Mouse (Mus musculus) right cerebral cortex, postnatal 36 days (tissue): ENCODE measurements at regions not wholly inside any gene's neighbourhood (a gene's known extent, or its start where the extent isn't known, plus 50 kb on each side); places are given as distances from the start of the nearest gene placed in this dataset.
A peak's percentile ranks its signal among the peaks of the same experiment; 100 is the strongest.

ENCODE experiments used
- DNase-seq, 2 experiments: peaks; one replicate each; pipeline ENCODE4 v3.0.0; 2022; ENCODE audit warnings: low spot score in 2 of 2, mixed read lengths in 1 of 2

DNA sequence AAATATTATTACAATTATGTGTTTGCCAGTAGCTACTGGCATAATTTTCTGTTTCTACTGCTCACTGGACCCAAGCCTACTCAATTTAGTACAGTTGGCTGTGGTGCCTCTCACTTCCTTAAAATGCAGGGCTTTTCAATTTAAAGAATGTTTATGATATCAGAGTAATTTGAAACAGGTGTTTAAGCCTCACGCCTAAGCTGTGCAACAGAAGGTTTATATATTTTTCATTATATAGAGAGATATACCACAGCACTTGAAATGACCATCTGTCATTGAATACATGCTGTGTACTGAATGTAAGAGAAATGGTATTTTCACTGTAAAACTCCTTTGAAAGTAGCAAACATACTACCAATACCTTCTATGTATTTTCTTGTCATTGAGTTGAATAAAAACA lies 376.8 kb downstream of the Otol1 start:
- no peak for DNase-seq

- no peak for DNase-seq
Observed at GRCm38 (mm10) chr3:70385961-70386360, 378.5 kb downstream of the Otol1 start.

DNA sequence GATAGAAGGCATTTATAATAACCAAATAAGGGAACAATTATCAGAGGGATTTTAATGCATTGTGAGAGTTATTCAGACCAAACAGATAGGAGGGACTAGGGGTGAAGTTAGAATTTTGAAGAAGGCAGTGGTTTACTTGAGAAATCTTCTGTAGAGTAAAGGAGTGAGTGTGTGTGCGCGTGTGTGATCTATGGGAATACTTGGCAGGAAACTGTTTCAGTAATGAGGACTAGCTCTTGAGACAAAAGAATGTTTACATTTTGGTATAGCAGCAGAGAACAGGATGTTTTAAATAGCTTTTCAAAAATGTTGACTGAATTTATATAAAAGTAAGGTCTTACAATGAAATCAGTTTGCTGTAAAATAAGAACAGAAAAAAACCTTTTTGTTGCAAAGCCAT lies 393.8 kb downstream of the Otol1 start:
- no peak for DNase-seq

DNA sequence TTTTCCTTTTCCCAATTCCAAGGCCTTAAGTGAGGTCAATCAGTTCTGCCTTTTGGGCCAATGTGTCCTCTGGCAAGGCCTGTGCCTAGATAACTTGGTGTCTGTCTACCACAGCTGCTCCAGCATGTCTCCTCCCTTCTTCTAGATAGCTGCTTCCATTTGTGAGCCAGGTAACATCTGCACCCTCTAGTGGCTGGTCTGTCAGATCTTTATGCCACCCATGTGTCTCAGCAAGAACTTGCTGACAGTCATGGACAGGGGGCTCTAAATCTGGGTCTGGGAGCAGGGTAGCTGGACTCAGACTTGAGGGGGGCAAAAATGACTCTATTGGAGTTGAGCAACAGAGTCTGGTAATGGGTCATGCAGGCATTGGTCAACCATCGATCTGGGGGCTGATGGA lies 399.2 kb downstream of the Otol1 start:
- DNase-seq: peak in 1 of 2 experiments; percentile 3

DNA sequence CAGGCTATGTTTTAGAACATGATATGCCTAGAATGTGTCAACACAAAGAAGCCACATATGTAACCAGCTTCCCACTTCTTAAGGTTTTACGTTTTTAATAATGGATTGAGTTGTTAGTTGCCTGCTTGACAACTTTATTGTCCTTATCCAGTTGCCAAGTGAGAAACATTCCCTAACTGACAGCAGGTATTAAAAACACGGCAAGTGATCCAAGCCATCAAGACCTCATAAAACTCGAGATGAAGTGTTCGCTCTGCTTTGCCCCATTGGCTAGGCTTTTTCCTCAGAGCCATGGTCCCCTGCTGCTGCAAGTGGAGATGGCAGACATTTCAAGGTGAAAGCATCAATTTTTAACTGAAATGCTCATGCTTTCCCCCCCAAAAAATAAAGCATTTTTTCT lies 410.9 kb downstream of the Otol1 start:
- no peak for DNase-seq

DNA sequence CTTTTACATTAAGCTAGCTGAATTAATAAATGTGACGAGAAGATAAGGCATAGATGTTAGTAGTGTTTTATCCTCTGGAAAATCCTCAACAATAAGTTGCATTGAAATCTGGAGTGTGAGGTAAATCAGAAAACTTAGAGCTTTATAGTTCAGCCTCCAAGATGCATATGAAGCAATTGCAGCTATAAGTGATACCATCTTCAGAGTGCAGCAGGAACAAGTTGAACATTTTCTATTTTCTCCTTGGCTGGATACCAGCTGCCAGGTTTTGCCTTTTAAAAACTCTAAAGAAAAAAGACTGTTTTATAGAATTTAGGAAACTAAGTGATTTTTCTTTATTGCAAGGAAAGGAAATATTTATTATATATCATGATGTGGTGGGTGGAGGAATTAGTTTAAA lies 414.6 kb downstream of the Otol1 start:
- DNase-seq: peak; percentile 2 to 43

DNA sequence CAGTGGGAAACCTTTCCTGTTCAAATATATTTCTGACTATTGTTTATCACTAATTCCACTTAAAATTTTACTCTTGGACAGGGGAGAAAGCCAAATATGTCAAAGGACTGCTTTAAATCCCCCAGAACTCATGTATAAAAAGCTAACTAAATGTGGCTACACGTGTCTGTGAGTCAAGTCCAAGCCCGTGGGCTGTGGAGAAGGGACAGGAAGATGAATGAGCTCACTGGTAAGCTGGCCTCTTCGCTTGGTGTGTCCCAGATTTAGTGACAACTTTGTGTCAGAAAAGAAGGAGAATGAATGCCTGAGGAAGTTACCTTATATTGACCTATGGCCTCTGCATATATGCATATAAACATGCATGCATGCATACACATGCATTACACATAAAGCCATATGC lies 415.3 kb downstream of the Otol1 start:
- peak; percentile 22 to 30 for DNase-seq

DNA sequence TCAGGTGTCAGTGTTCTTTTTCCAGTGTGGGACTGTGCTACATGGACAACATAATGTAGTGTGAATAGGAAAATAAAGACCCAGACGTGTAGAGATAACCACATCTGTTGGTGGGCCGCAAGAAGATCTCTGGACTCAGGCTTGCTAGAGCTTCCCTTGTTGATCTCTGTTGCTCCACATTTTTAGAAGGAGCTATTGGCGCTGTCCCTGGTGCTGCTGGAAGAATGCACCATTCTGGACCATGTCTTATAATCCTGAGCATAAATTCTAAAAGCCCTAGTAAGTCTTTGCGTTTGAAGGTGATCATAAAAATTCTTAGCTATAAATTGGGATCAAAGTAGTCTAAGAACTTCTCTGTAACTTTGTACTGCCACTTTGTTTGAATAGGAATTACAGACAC lies 429.3 kb downstream of the Otol1 start:
- DNase-seq: no peak

GRCm38 (mm10) chr3:70457181-70457847 lies 449.9 kb downstream of the Otol1 start:
- peak in 1 of 2 experiments; percentile 3 for DNase-seq

DNA sequence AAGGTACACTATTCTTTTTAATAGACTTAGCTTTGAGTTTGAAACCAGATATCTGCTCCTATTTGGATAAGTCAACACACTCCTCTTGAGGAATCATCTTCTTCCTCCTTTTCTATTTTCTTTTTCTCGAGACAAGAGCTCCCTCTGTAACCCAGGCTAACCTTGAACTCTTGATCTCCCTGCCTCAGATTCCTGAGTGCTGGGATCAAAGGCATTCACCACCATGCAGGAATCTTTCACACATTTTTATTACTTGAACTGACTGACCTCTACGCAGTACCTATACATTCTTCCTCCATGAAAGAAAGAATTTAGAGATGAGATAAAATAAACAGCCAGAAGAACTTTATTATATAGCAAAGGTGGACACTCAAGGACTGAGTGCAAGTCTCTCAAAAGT lies 453.4 kb downstream of the Otol1 start:
- no peak for DNase-seq

DNA sequence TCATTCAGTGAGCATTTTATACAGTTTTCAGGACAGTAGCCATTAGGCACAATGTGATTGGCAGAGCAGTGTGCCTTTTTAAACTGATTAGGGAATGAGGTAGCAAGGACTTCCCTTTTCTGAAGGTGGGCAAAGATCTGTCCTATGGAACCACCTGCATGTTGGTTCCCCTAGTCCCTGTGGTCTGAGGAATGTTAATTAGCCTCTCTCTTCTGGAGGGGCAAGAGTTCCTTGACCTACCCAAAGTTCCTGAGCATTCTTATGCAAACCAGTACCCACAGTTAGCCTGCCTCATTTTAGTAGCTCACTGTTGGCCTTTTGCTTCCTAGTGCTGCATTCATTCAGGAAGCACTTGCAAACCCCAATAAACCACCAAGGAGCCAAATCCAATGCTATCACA lies 455.8 kb downstream of the Otol1 start:
- DNase-seq: no peak

DNA sequence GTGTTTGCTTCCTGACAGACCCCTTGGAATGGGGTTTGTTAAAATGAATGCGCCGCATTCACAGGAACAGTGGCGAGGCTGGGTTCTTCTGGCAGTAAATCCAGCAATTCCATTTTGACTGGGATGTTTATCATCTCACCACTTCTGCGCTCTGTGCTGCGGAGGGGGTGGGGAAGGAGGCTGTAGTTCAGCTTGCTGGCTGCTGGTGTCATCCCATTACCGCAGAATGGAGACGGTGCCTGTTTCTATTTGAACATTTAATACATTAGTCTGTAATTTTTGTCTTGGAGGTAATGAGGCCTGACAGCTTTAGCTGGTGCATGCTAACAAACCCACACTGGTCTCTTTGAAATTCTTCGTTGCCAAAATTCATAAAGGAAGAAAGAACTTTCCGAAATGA lies 475.1 kb downstream of the Otol1 start:
- peak; percentile 25 to 26 for DNase-seq

DNA sequence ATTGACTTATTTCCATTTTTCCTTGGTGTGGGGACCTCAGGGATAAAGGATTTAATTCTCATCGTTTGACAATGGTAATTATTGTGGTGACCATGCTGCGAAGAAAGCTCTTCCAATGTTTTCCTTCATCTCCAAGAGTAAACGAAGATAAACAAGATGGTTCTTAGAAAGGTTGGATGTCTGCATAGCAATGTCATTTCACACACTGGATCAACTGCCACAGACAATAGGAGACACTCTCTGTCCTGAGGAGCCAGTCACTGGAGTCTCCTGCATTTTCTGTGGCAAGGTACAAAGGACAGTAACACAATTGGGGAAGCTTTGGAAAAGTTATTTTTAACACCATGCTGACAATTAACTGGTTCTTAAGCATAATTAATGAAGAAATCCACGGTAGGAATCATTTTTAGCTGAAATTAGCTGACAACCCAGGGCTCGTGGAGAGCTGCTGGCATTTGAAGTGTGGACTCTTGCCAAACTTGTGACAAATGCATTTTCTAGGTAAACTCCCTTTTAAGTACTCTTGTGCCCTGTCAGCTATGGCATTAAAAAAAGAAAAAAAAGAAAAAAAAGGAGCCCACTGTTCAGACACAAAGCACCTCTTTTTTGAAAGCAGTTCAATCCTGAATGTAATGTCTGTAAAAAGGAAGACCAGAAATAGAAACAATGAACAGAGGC lies 475.8 kb downstream of the Otol1 start:
- DNase-seq: no peak

DNA sequence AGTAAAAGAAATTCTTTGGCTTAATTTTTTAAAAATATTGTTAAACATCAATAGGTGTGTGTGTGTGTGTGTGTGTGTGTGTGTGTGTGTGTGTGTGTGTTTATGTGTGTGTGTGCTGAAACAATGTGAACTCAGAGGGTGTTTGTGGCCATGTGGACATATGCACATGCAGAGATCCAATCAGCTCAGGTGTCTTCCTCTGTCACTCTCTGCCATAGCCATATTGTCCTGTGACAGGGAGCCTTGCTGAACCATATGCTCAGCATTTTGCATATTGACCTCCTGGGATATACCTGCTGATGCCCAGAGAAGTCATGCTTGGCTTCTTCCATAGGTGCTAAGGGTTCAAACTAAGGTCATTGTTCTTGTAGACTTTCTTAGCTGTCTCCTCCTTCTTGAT lies 489.0 kb downstream of the Otol1 start:
- no peak for DNase-seq

- no peak for DNase-seq
Observed at GRCm38 (mm10) chr3:70500245-70500858, 492.9 kb downstream of the Otol1 start.

- no peak for DNase-seq
Observed at GRCm38 (mm10) chr3:70500991-70501961, 493.9 kb downstream of the Otol1 start.

DNA sequence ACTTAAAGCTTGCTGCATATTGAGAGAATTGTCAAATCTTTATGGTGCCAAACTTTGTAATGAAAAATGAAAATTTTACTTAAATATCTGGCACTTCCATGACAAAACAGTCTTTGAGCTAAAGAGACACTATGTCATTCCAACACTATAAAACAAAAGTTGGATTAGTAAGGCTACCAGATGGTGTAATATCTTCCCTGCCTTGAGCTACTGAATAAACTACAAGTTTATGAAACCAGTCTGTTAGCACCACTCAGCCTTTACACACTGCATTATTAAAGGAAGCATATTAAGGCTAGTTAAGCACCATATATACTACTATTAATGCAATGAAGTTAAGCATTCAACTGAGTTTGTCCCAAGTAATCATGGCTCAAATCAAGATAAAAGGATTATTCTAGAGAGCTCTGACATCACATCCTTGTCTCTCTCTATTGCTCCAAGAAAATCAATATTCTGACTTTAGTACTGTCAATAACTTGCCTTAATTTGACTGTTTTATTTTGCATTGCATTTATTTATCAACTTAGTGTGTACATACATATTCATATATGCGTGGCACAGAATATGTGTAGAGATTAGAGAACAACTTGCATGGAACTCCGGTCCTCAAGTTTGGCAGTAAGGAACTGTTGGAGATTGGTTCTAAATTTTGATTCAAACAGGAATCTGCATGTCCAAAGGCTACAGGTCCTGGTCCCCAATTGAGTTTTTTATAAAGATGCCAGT lies 526.3 kb downstream of the Otol1 start:
- DNase-seq: no peak

GRCm38 (mm10) chr3:70535084-70535483 lies 527.7 kb downstream of the Otol1 start:
- no peak for DNase-seq

DNA sequence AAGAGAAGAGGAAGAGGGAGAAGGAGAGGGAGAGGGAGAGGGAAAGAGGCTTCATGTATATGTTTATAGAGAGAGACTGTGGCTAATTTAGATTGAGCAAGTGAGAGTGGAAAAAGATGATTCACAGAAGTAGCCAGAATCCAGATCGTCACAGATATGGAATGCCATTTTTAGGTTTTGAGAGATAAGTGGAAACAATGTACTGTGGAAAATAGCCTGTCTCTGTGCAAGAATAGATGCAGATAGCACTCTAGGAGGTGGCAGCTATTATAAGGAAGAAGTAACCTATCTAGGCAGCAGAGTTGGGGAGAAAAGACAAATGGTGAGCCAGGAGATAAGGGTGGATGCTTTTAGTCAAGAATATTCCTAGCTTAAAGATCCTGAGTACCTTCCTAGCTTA lies 536.5 kb downstream of the Otol1 start:
- peak in 1 of 2 experiments; percentile 56 for DNase-seq

- no peak for DNase-seq
Observed at GRCm38 (mm10) chr3:70557821-70558220, 550.4 kb downstream of the Otol1 start.

DNA sequence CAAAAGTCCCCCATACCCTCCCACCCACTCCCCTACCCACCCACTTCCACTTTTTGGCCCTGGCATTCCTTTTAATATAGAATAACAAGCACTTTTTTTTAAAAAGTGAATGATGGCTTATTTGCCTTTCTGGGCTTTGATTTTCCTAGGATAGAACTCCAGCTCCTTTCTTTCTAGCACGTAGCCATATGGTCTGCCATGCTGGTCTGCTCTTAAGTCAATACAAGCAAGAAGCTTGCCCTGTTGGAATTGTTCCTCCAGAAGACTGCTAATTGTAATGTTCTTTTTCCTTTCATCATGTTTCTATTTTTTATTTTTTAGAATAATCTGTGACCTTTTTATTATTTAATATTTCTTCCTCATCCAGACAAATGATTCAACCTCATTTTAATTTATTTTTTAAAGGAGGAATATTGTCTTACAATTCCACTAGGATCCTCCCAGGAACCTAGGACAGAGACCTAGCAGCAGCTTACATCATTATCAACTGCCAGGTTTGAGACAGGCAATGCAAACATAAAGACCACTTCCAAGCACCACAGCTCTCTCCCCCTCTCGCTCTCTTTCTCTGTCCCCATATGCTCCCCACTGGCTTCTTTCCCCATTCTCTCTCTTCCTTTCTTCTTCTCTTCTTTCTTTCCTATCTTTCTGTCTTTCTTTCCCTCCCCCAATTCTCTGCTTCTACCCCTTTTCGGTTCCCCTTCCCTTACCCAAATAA lies 558.9 kb downstream of the Otol1 start:
- no peak for DNase-seq
